Mouse (Mus musculus): ENCODE data around the gene Mrpl20. TPM values are rescaled to one million over a fixed set of nuclear protein-coding genes. Genes with fewer than 3 reads are reported as not detected.

Gene Mrpl20
- polyA plus RNA-seq, 1 experiment from 2014 or later, result 226 TPM

DNA sequence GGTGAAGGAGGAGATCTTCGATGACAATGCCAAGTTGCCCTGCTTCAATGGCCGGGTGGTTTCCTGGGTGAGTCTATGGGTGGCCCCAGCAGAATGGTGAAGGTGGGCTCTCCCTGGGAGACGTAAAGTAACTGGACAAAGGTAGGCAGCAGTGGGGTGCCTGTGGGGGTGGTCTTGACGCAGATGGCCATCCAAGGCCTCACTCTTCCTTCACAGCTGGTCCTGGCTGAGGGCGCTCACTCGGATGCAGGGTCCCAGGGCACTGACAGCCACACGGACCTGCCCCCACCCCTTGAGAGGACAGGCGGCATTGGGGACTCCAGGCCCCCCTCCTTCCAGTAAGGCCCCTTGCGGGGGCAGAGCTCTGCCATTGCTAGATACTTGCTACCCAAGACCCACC is 50.7 kb downstream of the Mrpl20 start:
- no peak overlapping the region for H3K27ac ChIP-seq (ENCODE audit: low read depth, low read length)
- peaks cover 8% of the 10 kb centered on the region for H3K4me1 ChIP-seq (ENCODE audit: control insufficient read depth, insufficient read depth, low read length)
- H3K36me3 ChIP-seq (ENCODE audit: control insufficient read depth, insufficient read depth, low read length), result peaks cover 37% of the 10 kb centered on the region
- 88% methylated on average over 9 of the region's 9 CpGs for WGBS
- H3K9ac ChIP-seq (ENCODE audit: low read depth, low read length), result no peak overlapping the region
- H3K4me3 ChIP-seq (ENCODE audit: low read length), result no peak overlapping the region
- H3K4me2 ChIP-seq (replicated peaks; ENCODE audit: low read depth, low read length), result no peak overlapping the region
- no peaks in the 10 kb centered on the region for H3K27me3 ChIP-seq (ENCODE audit: control insufficient read depth, insufficient read depth, low read length)
- ATAC-seq (ENCODE audit: low FRiP score, low TSS enrichment), result no peak
- no peaks in the 10 kb centered on the region for H3K9me3 ChIP-seq (ENCODE audit: control insufficient read depth, low read length)

DNA sequence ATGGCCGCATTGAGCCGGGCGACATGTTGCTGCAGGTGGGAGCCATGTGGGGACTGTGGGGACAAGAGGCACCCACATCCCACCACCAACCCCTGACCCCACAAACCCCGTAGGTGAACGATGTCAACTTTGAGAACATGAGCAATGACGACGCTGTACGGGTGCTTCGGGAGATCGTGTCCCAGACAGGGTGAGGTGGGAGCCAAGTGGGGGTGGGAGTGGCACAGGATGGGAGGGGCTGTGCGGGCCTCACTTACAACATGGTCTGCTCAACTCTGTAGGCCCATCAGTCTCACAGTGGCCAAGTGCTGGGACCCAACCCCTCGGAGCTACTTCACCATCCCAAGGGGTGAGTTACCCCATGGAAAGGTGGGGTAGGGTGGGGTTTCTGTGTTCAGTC is 52.3 kb downstream of the Mrpl20 start:
- Histone ChIP-seq H3K9me3 (ENCODE audit: control insufficient read depth, low read length) (no peaks in the 10 kb centered on the region), H3K4me3 (ENCODE audit: low read length) (no peak overlapping the region), H3K36me3 (ENCODE audit: control insufficient read depth, insufficient read depth, low read length) (peaks cover 45% of the 10 kb centered on the region), H3K4me2 (replicated peaks; ENCODE audit: low read depth, low read length) (no peak overlapping the region), H3K27me3 (ENCODE audit: control insufficient read depth, insufficient read depth, low read length) (no peaks in the 10 kb centered on the region), H3K27ac (ENCODE audit: low read depth, low read length) (no peak overlapping the region), H3K4me1 (ENCODE audit: control insufficient read depth, insufficient read depth, low read length) (no peaks in the 10 kb centered on the region), H3K9ac (ENCODE audit: low read depth, low read length) (no peak overlapping the region)
- WGBS, result 94% methylated on average over 12 of the region's 12 CpGs
- ATAC-seq (ENCODE audit: low FRiP score, low TSS enrichment), result no peak

GRCm38 (mm10) chr4:155856071-155856470 is 53.4 kb downstream of the Mrpl20 start:
- Histone ChIP-seq H3K27me3 (ENCODE audit: control insufficient read depth, insufficient read depth, low read length) (no peaks in the 10 kb centered on the region), H3K4me3 (ENCODE audit: low read length) (no peak overlapping the region), H3K27ac (ENCODE audit: low read depth, low read length) (no peak overlapping the region), H3K4me1 (ENCODE audit: control insufficient read depth, insufficient read depth, low read length) (no peaks in the 10 kb centered on the region), H3K4me2 (replicated peaks; ENCODE audit: low read depth, low read length) (no peak overlapping the region), H3K36me3 (ENCODE audit: control insufficient read depth, insufficient read depth, low read length) (peaks cover 45% of the 10 kb centered on the region), H3K9me3 (ENCODE audit: control insufficient read depth, low read length) (no peaks in the 10 kb centered on the region), H3K9ac (ENCODE audit: low read depth, low read length) (no peak overlapping the region)
- ATAC-seq (ENCODE audit: low FRiP score, low TSS enrichment), result no peak
- 96% methylated on average over 12 of the region's 12 CpGs for WGBS

DNA sequence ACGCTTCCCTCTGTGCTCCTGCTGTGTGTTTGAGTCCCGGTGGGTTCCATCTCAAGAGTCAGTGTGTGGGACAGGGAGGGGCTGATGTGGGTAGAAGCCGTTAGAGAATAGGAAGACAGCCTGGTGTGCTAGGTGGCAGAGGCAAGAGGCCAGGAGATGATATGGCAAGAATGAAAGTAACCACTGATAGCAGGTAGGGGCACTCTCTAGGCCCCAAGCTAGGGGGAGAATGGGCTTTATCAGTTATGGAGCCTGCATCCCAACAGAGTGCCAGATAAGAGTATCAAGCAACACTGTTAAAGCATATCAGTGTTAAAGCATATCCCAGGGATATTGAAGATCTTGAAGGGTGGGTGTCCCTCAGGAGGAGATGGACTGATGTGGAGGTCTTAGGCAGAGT is 54.2 kb downstream of the Mrpl20 start:
- H3K4me1 ChIP-seq (ENCODE audit: control insufficient read depth, insufficient read depth, low read length), result no peaks in the 10 kb centered on the region
- no peak overlapping the region for H3K9ac ChIP-seq (ENCODE audit: low read depth, low read length)
- no peak overlapping the region for H3K4me3 ChIP-seq (ENCODE audit: low read length)
- peaks cover 45% of the 10 kb centered on the region for H3K36me3 ChIP-seq (ENCODE audit: control insufficient read depth, insufficient read depth, low read length)
- H3K27me3 ChIP-seq (ENCODE audit: control insufficient read depth, insufficient read depth, low read length), result no peaks in the 10 kb centered on the region
- ATAC-seq (ENCODE audit: low FRiP score, low TSS enrichment), result no peak
- 80% methylated on average over 3 of the region's 3 CpGs for WGBS
- H3K27ac ChIP-seq (ENCODE audit: low read depth, low read length), result no peak overlapping the region
- no peak overlapping the region for H3K4me2 ChIP-seq (replicated peaks; ENCODE audit: low read depth, low read length)
- no peaks in the 10 kb centered on the region for H3K9me3 ChIP-seq (ENCODE audit: control insufficient read depth, low read length)

DNA sequence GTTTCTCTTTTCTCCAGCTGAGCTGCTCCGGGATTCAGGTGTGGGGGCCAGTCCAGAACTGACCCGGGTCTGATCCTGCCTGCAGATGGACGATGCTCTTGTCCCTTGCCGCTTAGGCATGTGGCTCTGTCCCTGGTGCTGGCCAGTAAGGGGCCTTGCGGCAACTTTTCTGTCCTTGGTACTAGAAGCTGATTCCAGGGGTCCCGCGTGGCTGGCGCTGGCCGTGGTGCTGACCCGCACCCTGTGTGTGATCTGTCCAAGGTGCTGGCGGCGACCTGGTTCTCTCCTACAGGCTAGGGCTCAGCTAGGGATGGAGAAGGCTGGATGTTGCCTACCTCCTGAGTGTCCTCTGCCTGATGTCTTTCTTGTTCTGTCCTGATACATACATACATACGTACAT is 56.6 kb downstream of the Mrpl20 start:
- Histone ChIP-seq H3K4me3 (ENCODE audit: low read length) (no peak overlapping the region), H3K4me2 (replicated peaks; ENCODE audit: low read depth, low read length) (no peak overlapping the region), H3K4me1 (ENCODE audit: control insufficient read depth, insufficient read depth, low read length) (no peaks in the 10 kb centered on the region), H3K36me3 (ENCODE audit: control insufficient read depth, insufficient read depth, low read length) (peaks cover 44% of the 10 kb centered on the region), H3K9ac (ENCODE audit: low read depth, low read length) (no peak overlapping the region), H3K27me3 (ENCODE audit: control insufficient read depth, insufficient read depth, low read length) (no peaks in the 10 kb centered on the region), H3K27ac (ENCODE audit: low read depth, low read length) (no peak overlapping the region), H3K9me3 (ENCODE audit: control insufficient read depth, low read length) (no peaks in the 10 kb centered on the region)
- WGBS, result 13% methylated on average over 13 of the region's 13 CpGs
- peak; percentile 74 for ATAC-seq (ENCODE audit: low FRiP score, low TSS enrichment)

Small RNAs within 50 kb of the gene (microRNA-seq; reads per million reads assigned to microRNA genes)
- not detected for gene Gm27743

Other genes starting within 250 kb of the Mrpl20 start
- gene Nadk, start 240.5 kb upstream of the Mrpl20 start, polyA plus RNA-seq (2014; fragmentation: Nextera tagmentation; extraction: Ambion mirVana), result 58.7 and 99.9 TPM in 2 replicates
- 7.7 and 10.3 TPM in 2 replicates for gene Slc35e2, start 201.5 kb upstream of the Mrpl20 start, polyA plus RNA-seq (2014; fragmentation: Nextera tagmentation; extraction: Ambion mirVana)
- gene Cdk11b, start 178.0 kb upstream of the Mrpl20 start, polyA plus RNA-seq (2014; fragmentation: Nextera tagmentation; extraction: Ambion mirVana), result 51.9 and 57.0 TPM in 2 replicates
- not detected in 2 replicates for gene Gm10563, start 157.5 kb upstream of the Mrpl20 start, polyA plus RNA-seq (2014; fragmentation: Nextera tagmentation; extraction: Ambion mirVana)
- 28.9 and 43.1 TPM in 2 replicates for gene Mmp23, start 149.5 kb upstream of the Mrpl20 start, polyA plus RNA-seq (2014; fragmentation: Nextera tagmentation; extraction: Ambion mirVana)
- 14.3 and 18.0 TPM in 2 replicates for gene Mib2, start 133.7 kb upstream of the Mrpl20 start, polyA plus RNA-seq (2014; fragmentation: Nextera tagmentation; extraction: Ambion mirVana)
- gene Fndc10, start 108.5 kb upstream of the Mrpl20 start, polyA plus RNA-seq (2014; fragmentation: Nextera tagmentation; extraction: Ambion mirVana), result 2.8 and 4.5 TPM in 2 replicates
- gene Ssu72, start 98.1 kb upstream of the Mrpl20 start, polyA plus RNA-seq (2014; fragmentation: Nextera tagmentation; extraction: Ambion mirVana), result 149 and 178 TPM in 2 replicates
- 0.49 and 0.88 TPM in 2 replicates for gene Tmem240, start 68.1 kb upstream of the Mrpl20 start, polyA plus RNA-seq (2014; fragmentation: Nextera tagmentation; extraction: Ambion mirVana)
- gene Atad3a, start 41.8 kb upstream of the Mrpl20 start, polyA plus RNA-seq (2014; fragmentation: Nextera tagmentation; extraction: Ambion mirVana), result 85.8 and 112 TPM in 2 replicates
- gene Vwa1, start 28.2 kb upstream of the Mrpl20 start, polyA plus RNA-seq (2014; fragmentation: Nextera tagmentation; extraction: Ambion mirVana), result 4.1 and 4.9 TPM in 2 replicates
- 0.20 and 0.32 TPM in 2 replicates for gene Tmem88b, start 17.0 kb upstream of the Mrpl20 start, polyA plus RNA-seq (2014; fragmentation: Nextera tagmentation; extraction: Ambion mirVana)
- gene Ankrd65, start 12.4 kb upstream of the Mrpl20 start, polyA plus RNA-seq (2014; fragmentation: Nextera tagmentation; extraction: Ambion mirVana), result 0.40 and 0.43 TPM in 2 replicates
- gene Ccnl2, start 9.6 kb downstream of the Mrpl20 start, polyA plus RNA-seq (2014; fragmentation: Nextera tagmentation; extraction: Ambion mirVana), result 115 and 174 TPM in 2 replicates
- gene Aurkaip1, start 28.4 kb downstream of the Mrpl20 start, polyA plus RNA-seq (2014; fragmentation: Nextera tagmentation; extraction: Ambion mirVana), result 134 and 155 TPM in 2 replicates
- gene Mxra8, start 36.8 kb downstream of the Mrpl20 start, polyA plus RNA-seq (2014; fragmentation: Nextera tagmentation; extraction: Ambion mirVana), result 72.1 and 75.1 TPM in 2 replicates
- gene Dvl1, start 44.5 kb downstream of the Mrpl20 start, polyA plus RNA-seq (2014; fragmentation: Nextera tagmentation; extraction: Ambion mirVana), result 6.3 and 7.2 TPM in 2 replicates
- gene Tas1r3, start 60.5 kb downstream of the Mrpl20 start, polyA plus RNA-seq (2014; fragmentation: Nextera tagmentation; extraction: Ambion mirVana), result 0.14 and 0.38 TPM in 2 replicates
- gene Cptp, start 66.6 kb downstream of the Mrpl20 start, polyA plus RNA-seq (2014; fragmentation: Nextera tagmentation; extraction: Ambion mirVana), result 11.1 and 18.8 TPM in 2 replicates
- gene Ints11, start 66.7 kb downstream of the Mrpl20 start, polyA plus RNA-seq (2014; fragmentation: Nextera tagmentation; extraction: Ambion mirVana), result 73.1 and 74.6 TPM in 2 replicates
- 41.4 and 50.5 TPM in 2 replicates for gene Pusl1, start 88.9 kb downstream of the Mrpl20 start, polyA plus RNA-seq (2014; fragmentation: Nextera tagmentation; extraction: Ambion mirVana)
- 10.3 and 15.5 TPM in 2 replicates for gene Acap3, start 88.9 kb downstream of the Mrpl20 start, polyA plus RNA-seq (2014; fragmentation: Nextera tagmentation; extraction: Ambion mirVana)
- gene Ube2j2, start 141.0 kb downstream of the Mrpl20 start, polyA plus RNA-seq (2014; fragmentation: Nextera tagmentation; extraction: Ambion mirVana), result 121 and 127 TPM in 2 replicates
- gene C1qtnf12, start 159.4 kb downstream of the Mrpl20 start, polyA plus RNA-seq (2014; fragmentation: Nextera tagmentation; extraction: Ambion mirVana), result 129 and 142 TPM in 2 replicates
- gene B3galt6, start 189.8 kb downstream of the Mrpl20 start, polyA plus RNA-seq (2014; fragmentation: Nextera tagmentation; extraction: Ambion mirVana), result 20.0 and 20.8 TPM in 2 replicates
- gene Sdf4, start 190.0 kb downstream of the Mrpl20 start, polyA plus RNA-seq (2014; fragmentation: Nextera tagmentation; extraction: Ambion mirVana), result 131 and 165 TPM in 2 replicates
- gene Tnfrsf4, start 211.0 kb downstream of the Mrpl20 start, polyA plus RNA-seq (2014; fragmentation: Nextera tagmentation; extraction: Ambion mirVana), result 0.76 and 0.77 TPM in 2 replicates
- gene Tnfrsf18, start 223.3 kb downstream of the Mrpl20 start, polyA plus RNA-seq (2014; fragmentation: Nextera tagmentation; extraction: Ambion mirVana), result 2.3 and 2.8 TPM in 2 replicates

All from kidney, embryonic 14.5 days (tissue).